Mouse (Mus musculus) liver, embryonic 14.5 days (tissue): ENCODE results near the gene Calcrl. TPM values are rescaled to one million over a fixed set of nuclear protein-coding genes. Genes with fewer than 3 reads are reported as not detected.

Experiments used
- ATAC-seq: fragments of 200-750 bp; cut with Nextera tagmentation; 2 replicates; pipeline ENCODE4 v1.8.0; 2017; ENCODE audit warnings: moderate number of reproducible peaks, mild to moderate bottlenecking, moderate library complexity; ENCODE audit not compliant: insufficient read depth
- DNase-seq, 3 experiments: peaks; one replicate each; pipeline ENCODE4 v3.0.0-alpha.2; 2012 to 2013; ENCODE audit warnings: low read depth in 3 of 3, low spot score in 3 of 3
- H3K27ac ChIP-seq: fragments of 300-500 bp; sonication (generic); 2 replicates; pipeline ENCODE4 v1.5.1; 2014; ENCODE audit warnings: moderate library complexity, mild to moderate bottlenecking, control low read depth, inconsistent platforms
- H3K27me3 ChIP-seq: fragments of 300-500 bp; sonication (generic); 2 replicates; pipeline ENCODE4 v1.6.1; 2014; ENCODE audit warnings: mild to moderate bottlenecking, low read length, moderate library complexity; ENCODE audit not compliant: control insufficient read depth, insufficient read depth
- H3K36me3 ChIP-seq: fragments of 300-500 bp; sonication (generic); replicated peaks from 2 replicates; pipeline ENCODE4 v1.6.1; 2014; ENCODE audit warnings: low read depth; ENCODE audit not compliant: control insufficient read depth, insufficient read depth
- H3K4me1 ChIP-seq, 2 experiments: fragments of 200-500 bp in 1 of 2; fragments of 300-500 bp in 1 of 2; sonication (generic) in 1 of 2; replicated peaks; 2 replicates each; pipeline ENCODE4 v1.6.1; 2012 to 2014; ENCODE audit warnings: antibody characterized with exemption in 1 of 2, inconsistent platforms in 1 of 2, low read length in 1 of 2; ENCODE audit not compliant: control insufficient read depth in 2 of 2, insufficient read depth in 2 of 2
- H3K4me2 ChIP-seq: fragments of 300-500 bp; sonication (generic); 2 replicates; pipeline ENCODE4 v1.6.1; 2014; ENCODE audit warnings: low read depth, mild to moderate bottlenecking, control low read depth, moderate library complexity
- H3K4me3 ChIP-seq, 2 experiments: fragments of 200-500 bp in 1 of 2; fragments of 300-500 bp in 1 of 2; sonication (generic) in 1 of 2; 2 replicates each; pipeline ENCODE4 v1.5.1; 2012 to 2014; ENCODE audit warnings: low read depth in 2 of 2, low read length in 2 of 2, mild to moderate bottlenecking in 2 of 2, control low read depth in 1 of 2, inconsistent platforms in 1 of 2, moderate library complexity in 1 of 2; ENCODE audit not compliant: insufficient read depth in 1 of 2
- H3K9ac ChIP-seq: fragments of 300-500 bp; sonication (generic); replicated peaks from 2 replicates; pipeline ENCODE4 v1.6.1; 2014; ENCODE audit warnings: mild to moderate bottlenecking, control low read depth, moderate library complexity
- H3K9me3 ChIP-seq: fragments of 300-500 bp; sonication (generic); 2 replicates; pipeline ENCODE4 v1.6.1; 2016; ENCODE audit warnings: low read length, mixed read lengths; ENCODE audit not compliant: control insufficient read depth
- CTCF ChIP-seq: IDR thresholded peaks from 2 replicates; pipeline ENCODE4 v1.5.1; 2016; ENCODE audit warnings: antibody characterized with exemption, low read depth, control low read depth
- EP300 ChIP-seq: IDR thresholded peaks from 2 replicates; pipeline ENCODE4 v1.6.1; 2016; ENCODE audit warnings: antibody characterized with exemption, low read depth
- WGBS: fragments of 180-500 bp; shearing (Covaris S2); extraction: QIAGEN DNeasy Blood & Tissue Kit; methylation state at CpG from one replicate; pipeline ENCODE4 v1.1.7; 2014; ENCODE audit not compliant: insufficient replicate concordance; 5-methylcytosine and 5-hydroxymethylcytosine counted together
- polyA plus RNA-seq, 2 experiments: library from polyadenylated mRNA; depleted of rRNA in 1 of 2; stranded (reverse) in 1 of 2; unstranded in 1 of 2; fragments of >200 nt; fragmentation: Nextera tagmentation in 1 of 2; extraction: Ambion mirVana in 1 of 2; gene quantifications; 2 replicates each; pipeline versions ENCODE4 v1.2.1 to v1.2.3; 2012 to 2014

Calcrl gene
- polyA plus RNA-seq, 2 experiments = 2.8 to 10.1 TPM

DNA sequence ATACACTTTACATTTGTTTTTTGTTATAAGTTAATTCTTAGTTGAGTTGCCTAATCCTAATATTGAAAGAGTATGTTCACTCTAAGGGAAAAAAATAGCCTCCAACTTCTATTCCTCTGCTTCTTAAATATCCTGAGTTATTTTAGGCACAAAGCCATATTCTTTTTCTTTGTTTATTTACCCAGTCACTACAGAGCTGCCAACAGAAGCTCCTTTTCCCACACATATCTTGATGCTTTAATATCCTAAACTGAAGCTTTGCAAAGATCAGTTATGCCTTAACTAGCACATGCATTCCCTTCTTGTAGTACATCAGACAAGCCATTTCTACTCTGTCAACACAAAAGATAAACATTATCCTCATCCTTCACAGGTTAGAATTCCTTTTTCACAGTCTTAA lies 42.7 kb downstream of the Calcrl start:
- TF ChIP-seq CTCF (no peak), EP300 (no peak)
- H3K27me3 ChIP-seq = no peaks in the 10 kb centered on the region

DNA sequence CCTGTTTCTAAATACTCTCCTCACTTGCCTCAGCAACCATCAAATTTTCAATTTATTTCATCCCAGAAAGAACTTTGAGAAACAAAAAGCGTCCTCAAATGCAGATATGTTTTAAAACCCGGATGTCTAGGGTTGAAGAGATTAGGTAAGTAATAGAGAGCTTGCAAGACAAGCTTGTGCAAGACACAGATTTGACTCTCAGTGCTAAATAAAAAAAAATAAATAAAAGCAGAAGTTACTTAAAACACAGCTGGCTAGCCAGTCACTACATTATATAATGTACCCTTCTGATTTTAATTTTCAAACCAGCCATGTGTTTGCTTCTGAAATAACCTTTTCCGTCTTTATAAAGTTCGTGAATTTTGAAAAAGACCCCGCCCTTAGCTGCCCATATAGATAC lies 43.2 kb downstream of the Calcrl start:
- peaks cover 0 to 9% of the 10 kb centered on the region in 2 experiments; a peak in 3 of 4 replicates for H3K4me1 ChIP-seq
- H3K4me2 ChIP-seq = no peak overlapping the region
- H3K9ac ChIP-seq = no peak overlapping the region
- no peak overlapping the region for H3K4me3 ChIP-seq
- DNase-seq (no peak), ATAC-seq (no peak)
- H3K9me3 ChIP-seq = no peaks in the 10 kb centered on the region
- TF ChIP-seq CTCF (no peak), EP300 (no peak)
- WGBS = 71% methylated on average over 5 of the region's 5 CpGs
- H3K27me3 ChIP-seq = no peaks in the 10 kb centered on the region
- no peaks in the 10 kb centered on the region for H3K36me3 ChIP-seq
- no peak overlapping the region for H3K27ac ChIP-seq

More for the DNA sequence above, 42.7 kb downstream of the Calcrl start:
- H3K9ac ChIP-seq = no peak overlapping the region
- H3K4me2 ChIP-seq = no peak overlapping the region
- DNase-seq (no peak), ATAC-seq (no peak)
- no peak overlapping the region for H3K27ac ChIP-seq
- H3K9me3 ChIP-seq = no peaks in the 10 kb centered on the region
- no peak overlapping the region for H3K4me3 ChIP-seq
- H3K4me1 ChIP-seq = peaks cover 0 to 9% of the 10 kb centered on the region in 2 experiments; a peak in 3 of 4 replicates
- H3K36me3 ChIP-seq = no peaks in the 10 kb centered on the region

DNA sequence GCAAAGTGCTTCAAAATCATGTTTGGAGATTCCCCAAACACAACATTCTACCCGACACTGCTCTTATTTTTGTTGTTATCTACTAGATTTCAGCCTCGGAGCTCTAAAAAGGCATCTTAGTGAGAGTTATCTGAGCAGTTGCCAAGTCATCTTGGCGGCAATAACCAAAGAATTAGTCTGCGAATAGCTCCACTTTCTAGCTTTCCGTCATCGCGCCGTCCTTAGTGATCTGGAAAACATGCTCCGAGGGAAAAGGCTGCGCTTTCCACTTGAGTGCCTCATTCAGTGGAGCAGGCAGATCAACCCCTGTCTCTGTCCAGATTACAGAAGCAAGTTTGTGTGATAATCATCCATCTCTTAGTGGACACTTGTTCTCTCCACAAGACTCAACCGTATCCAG lies 44.4 kb downstream of the Calcrl start:
- ATAC-seq (no peak), DNase-seq (no peak)
- no peaks in the 10 kb centered on the region for H3K36me3 ChIP-seq
- no peak overlapping the region for H3K27ac ChIP-seq
- WGBS = 72% methylated on average over 11 of the region's 11 CpGs
- no peak overlapping the region for H3K4me3 ChIP-seq
- H3K9me3 ChIP-seq = no peaks in the 10 kb centered on the region
- no peak overlapping the region for H3K4me2 ChIP-seq
- H3K9ac ChIP-seq = no peak overlapping the region
- TF ChIP-seq EP300 (no peak), CTCF (no peak)
- peaks cover 0 to 9% of the 10 kb centered on the region in 2 experiments; a peak in 3 of 4 replicates for H3K4me1 ChIP-seq
- no peaks in the 10 kb centered on the region for H3K27me3 ChIP-seq

DNA sequence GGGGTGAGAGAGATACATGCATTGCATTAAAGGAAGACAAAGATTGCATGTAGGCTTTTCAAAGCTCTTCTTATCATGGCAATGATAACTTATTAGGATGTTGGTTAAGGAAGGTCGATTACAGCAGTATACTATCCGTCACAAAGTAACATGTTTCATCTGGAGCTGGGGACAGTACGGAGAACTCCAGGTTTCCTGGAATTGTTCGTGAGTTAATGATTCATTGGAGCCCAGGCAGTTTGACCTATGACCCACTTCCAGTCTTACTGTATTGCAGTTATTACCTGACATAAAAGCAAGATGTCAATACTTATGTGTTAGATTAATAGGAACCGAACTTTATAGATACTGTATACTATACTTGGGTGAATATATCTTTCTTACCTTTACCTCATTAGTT lies 46.5 kb downstream of the Calcrl start:
- H3K4me1 ChIP-seq = peaks cover 0 to 3% of the 10 kb centered on the region in 2 experiments; a peak in 2 of 4 replicates
- H3K27ac ChIP-seq = no peak overlapping the region
- DNase-seq = no peak
- ATAC-seq = no peak
- WGBS = 58% methylated on average over 5 of the region's 5 CpGs
- H3K36me3 ChIP-seq = no peaks in the 10 kb centered on the region
- TF ChIP-seq EP300 (no peak), CTCF (no peak)
- H3K9ac ChIP-seq = no peak overlapping the region
- no peaks in the 10 kb centered on the region for H3K9me3 ChIP-seq
- H3K4me2 ChIP-seq = no peak overlapping the region
- H3K4me3 ChIP-seq = no peak overlapping the region
- no peaks in the 10 kb centered on the region for H3K27me3 ChIP-seq

DNA sequence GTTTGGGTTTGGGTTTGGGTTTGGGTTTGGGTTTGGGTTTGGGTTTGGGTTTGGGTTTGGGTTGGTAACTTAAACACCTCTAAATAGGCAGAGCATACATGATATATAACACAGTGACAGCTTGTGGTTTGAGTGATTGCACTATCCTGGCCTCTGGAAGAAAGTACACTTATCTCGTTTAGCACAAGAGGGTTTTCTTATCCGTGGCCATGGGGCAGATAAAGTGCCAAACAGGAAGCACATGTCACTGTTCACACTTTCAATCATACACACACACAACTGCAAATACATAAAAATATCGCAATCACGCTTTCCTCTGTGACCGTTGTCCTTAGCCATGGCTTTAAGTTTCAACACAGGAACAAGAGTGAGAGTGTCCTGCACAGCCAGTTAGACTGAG lies 56.0 kb downstream of the Calcrl start:
- peak in 1 of 3 experiments; percentile 37 for DNase-seq
- Histone ChIP-seq H3K4me2 (0 out of 2 replicates have a peak overlapping the region, but pooled peaks have one; percentile 4), H3K27ac (no peak overlapping the region), H3K4me3 (no peak overlapping the region), H3K9ac (no peak overlapping the region), H3K27me3 (no peaks in the 10 kb centered on the region), H3K36me3 (no peaks in the 10 kb centered on the region), H3K9me3 (no peaks in the 10 kb centered on the region), H3K4me1 (peaks cover 18 to 20% of the 10 kb centered on the region in 2 experiments)
- TF ChIP-seq CTCF (no peak), EP300 (peak; percentile 84)
- WGBS = 6% methylated on average over 5 of the region's 5 CpGs
- peak; percentile 83 for ATAC-seq
